Mouse (Mus musculus) WW6 (cell line): Measurements from ENCODE around the gene Cstad.

ENCODE experiments used
- DNase-seq: peaks from one replicate; pipeline ENCODE4 v3.0.0-alpha.2; 2013; ENCODE audit warnings: low read depth, low spot score

Cstad gene

DNA sequence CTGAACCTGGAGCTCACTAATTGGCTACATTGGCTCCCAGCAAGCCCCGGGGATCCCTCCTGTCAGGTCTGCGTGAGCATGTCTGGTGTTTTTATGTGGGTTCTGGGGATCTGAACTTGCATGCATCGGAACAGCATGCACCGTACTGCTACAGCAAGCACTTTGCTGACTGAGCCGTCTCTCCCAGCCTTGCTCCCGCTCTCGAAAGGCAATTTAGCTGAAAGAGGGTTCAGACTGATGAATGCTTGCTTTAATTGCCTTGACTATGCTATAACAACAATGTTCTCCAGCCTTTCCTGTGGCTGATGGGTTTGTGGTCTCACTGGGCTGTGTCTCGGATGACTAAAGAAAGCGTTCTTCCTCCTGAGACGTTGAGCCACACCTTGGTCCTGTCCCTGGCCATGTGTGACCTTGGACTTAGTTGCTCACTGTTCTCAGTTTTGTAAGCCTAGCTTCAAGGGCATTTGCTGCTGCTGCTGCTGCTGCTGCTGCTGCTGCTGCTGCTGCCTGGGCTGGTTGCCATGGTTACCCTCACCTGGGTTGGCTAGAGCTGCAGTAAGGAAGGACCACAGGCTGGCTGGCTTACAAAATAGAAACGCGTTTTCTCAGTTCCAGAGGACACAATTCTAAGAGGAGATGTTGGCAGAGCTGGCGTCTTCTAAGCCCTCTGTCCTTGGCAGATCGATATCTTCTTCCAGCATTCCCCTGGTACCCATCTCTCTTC lies 34.4 kb downstream of the Cstad start:
- no peak for DNase-seq

DNA sequence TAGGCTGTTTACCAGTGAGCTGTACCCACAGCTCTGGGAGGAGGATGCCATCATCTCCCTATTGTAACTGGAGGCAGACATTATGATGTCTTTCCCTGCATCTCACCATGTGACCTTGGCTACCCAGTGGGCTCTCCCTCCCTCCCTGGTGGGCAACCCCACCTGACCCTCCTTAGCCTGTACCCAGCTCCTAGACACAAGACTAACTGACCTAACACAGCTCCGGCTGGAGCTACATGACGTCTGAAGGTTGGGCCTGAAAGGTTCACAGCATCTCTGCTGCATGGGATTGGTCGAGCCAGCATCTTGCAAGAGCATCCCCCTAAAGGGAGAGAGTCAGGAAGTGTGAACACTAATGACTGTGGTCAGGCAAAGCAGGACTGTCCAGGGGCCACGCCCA lies 35.0 kb downstream of the Cstad start:
- no peak for DNase-seq

DNA sequence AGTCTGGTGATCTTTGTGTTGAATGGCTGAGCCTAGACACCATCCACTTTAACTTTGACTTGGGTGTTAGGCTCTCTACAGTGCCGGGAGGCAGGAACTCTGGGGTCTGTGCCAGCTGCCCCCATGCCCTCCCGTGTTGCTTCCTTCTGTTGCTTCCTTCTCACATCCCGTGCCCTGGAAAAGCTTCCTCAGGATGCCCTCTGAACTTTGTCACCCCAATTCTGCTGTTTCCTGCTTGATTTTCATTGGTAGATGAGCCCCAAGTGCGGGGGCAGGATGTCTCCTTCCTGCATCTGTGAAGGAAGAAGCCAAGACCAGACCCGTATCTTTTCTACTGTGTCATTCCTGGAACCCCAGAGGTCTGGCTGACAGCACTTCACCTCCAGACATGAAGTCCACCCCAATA lies 41.4 kb downstream of the Cstad start:
- no peak for DNase-seq

DNA sequence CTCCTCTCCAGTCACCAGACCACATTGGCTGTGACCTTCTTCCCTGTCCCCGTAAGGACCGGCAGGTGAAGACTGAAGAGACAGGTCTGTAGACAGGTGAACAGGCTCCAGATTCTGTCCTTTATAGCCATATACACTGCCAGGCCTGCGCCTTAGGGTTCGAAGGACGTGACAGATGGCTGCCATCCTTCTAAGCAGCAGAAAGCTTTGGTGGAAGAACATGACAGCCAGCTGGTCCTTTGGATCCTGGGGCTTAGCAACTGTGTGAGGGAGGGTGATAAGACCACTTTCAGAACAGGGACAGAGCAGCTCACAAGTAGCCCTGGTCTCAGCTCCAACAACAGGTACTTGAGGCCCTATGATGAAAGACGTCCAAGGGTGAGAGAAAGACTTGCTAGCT lies 43.2 kb downstream of the Cstad start:
- no peak for DNase-seq

DNA sequence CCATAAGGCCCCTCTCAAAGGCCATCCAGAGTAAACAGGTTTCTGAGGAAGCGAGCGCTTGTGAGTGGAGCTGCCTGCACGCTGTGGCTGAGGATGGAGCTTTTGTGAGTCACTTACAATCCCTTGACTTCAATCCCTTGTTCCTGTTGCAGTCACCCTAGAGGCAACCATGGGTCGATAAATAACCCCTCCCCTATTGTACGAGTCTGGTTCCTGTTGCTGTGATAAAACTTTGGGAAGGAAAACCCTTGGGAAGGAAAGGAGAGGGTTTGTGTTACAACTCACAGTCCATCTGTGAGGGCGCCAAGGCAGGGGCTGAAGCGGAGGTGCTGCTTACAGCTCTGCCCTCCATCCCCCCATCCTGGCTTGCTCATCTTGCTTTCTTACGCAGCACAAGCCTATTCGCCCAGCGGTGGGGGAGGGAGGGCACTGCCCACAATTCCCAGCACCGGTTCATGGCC lies 45.2 kb downstream of the Cstad start:
- DNase-seq, result no peak

DNA sequence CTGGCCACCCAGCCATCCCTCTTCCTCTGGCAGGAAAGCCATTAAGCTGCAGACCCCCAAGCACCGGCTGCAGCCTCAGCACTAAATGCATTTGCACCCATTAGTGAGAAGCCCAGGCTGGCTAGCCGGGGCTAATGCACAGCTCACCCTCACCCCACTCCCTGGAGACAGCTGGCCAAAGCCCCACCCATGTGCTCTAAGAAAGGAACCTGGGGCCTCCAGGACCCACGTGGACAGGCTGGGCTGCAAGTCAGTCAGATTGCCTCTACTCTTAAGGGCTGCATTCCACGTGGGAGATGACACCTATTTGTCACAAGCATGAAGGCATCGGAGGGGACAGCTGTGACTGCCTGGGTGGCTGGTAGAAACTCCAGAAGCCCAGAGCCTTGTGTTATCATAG lies 48.0 kb downstream of the Cstad start:
- DNase-seq, result no peak

DNA sequence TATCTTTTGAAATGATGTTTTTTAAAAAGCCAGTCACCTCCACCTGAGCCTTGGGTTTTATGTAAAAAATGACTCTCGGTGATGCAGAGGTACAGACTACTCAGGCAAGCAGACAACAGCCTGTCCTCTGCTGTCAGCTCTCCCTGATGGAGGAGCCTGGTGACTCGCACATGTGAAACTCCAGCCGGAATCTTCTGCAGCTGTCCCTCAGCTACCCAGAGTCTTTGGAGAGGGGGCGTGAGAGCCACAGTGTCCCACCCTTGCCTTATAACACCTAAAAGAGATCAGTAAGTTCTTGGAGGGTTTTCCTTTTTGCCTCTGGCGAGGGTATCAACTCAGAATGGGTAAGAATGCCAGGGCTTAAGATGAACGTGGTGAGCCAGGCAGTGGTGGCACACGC lies 48.6 kb downstream of the Cstad start:
- no peak for DNase-seq

DNA sequence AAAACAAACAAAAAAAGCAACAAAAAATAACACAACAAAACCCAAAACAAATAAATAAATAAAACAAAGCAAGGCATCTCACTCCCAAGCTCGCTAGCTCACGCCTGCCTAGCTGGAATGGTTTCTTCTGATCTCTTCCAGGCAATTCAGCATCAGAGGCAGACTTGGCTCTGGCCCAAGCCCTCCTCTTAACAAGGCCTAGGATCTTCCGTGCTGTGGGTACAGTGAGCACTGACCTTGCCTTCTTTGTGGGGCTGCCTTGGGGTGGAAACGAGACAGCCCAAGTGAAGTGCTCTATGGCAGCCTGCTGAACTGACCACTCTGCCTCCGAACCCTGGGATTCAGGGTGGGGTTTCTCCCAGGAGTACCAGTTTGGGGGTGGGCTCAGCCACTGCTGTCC lies 52.0 kb downstream of the Cstad start:
- DNase-seq, result no peak

DNA sequence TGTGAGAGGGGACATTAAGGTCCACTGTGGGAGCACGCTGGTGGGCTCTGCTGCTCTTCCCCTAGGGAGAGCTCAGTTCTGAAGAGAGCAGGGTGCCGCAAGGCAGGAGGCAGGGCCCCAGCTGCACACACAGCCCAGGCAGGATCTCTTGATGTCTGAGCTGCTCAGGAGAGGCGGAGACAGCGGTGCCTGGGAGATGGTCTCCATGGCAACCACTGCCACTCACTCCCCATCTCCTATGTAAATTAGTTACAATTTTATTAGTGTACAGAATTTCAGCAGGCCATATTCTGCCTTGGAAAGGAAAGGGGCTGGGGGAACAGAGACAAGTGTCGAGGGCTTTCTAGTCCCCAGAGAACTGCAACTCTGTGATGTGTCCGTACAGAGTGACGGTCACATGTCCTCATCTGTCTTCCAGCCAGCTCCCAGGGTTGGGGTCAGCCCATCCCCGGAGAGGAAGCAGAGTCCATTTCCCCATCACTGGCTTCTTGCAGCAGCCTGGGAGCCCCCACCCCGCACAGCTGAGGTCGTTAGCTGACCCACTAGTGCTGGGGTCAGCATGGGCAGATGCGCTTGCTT lies 52.6 kb downstream of the Cstad start:
- no peak for DNase-seq

DNA sequence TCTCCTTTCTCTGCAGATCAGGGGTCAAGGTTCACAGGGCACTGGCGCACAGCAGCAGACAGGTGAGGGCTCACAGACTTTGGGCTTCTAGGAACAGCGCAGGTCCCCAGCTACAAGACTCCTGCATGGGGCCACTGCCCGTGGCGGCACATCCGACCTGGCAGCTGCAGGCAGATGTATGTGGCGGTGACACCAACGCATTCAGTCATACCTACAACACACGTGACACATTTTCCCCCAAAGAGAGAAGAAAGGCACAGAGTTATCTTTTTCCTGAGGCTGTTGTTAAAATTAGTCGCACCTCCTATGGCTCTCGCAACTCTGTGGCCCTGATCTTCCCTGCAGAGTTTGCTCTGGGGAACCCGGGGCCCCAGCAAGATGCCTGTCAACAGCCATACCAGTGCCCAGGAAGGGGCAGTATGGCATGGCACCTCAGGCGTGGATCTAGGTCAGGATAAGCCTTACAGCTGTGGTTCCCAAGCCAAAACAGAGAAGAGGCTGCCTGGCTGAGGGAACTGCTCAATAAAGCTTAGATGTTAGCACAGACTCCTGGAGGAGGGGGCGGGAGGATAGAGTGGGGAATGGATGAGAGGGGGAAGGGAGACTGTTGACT lies 53.1 kb downstream of the Cstad start:
- no peak for DNase-seq

DNA sequence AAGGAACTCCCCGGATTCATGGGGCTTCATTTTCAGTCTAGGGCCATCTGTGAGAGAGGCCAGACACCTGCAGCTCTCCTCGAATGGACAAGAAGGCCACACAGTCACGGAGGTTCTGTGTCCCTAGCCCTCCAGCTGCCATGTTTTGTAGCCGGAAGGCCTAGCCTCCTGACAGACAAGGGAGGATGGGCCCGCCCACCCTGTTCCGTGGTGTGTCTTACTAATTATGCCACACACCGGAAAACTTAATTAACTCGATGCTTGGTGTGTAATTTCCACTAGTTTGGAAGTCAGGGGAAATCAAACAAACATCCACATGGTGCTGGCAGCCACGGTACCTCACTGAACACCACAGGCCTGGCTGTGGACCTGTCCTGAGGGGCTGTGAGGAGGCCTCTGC lies 55.4 kb downstream of the Cstad start:
- DNase-seq, result no peak

DNA sequence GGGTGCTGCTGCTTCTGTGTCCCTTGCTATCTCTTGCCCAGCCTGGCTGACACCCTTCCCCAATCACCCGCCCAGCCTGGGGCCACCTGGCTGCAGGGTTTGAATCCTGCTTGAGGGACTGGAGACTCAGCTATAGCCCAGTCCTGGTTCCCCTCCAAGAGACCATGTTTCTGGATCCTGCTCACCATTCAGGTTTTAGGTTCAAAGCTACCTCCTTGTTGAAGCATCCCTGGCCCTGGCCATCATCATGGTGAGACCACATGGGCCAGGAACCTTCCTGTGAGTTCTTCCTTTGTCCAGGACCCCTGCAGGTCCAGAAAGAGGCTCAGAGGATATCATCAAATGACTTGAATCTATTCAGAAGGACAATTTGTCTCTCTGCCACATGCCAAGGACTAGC lies 57.0 kb downstream of the Cstad start:
- DNase-seq, result no peak

DNA sequence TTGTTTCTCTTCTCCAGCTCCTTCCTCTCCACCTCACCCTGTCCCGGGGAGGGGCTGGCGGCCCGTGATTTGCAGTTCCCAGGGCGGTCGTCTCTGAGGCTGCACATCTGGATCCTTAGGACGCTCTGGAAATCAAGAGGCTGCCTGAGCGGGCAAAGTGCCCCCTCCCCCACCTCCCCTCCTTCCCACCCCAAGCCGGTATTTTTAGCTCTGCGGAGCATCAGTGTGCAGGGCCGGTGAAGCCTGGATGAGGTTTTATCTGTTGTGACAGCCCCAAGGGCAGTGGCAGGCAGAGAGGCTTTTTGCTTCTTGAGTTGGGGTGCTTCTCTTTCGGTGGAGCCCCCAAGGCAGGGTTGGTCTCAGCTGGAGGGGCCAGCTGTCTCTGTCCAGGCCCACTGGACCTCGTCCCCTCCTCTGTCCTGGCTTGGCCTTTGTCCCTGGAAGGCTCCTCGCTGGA lies 57.8 kb downstream of the Cstad start:
- no peak for DNase-seq

DNA sequence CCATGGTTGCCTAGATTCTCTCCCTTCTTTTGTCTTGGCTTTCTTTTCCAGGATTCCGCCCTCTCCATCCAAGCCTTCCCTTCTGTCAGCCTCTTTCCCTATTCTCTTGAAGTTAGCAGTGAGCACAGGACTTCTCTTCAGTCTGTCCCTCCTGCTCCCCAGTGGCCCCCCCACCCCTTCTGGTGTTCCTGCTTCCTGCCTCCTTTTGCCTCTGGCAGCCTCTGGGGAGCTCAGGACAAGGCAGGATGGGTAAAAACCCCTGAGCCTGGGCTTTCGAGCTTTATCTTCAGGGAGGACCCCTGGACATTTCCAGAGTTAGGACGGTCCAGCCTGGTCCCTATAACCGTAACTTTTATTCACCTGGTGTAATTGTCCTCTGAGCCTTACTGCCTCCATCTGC lies 58.2 kb downstream of the Cstad start:
- DNase-seq, result no peak

DNA sequence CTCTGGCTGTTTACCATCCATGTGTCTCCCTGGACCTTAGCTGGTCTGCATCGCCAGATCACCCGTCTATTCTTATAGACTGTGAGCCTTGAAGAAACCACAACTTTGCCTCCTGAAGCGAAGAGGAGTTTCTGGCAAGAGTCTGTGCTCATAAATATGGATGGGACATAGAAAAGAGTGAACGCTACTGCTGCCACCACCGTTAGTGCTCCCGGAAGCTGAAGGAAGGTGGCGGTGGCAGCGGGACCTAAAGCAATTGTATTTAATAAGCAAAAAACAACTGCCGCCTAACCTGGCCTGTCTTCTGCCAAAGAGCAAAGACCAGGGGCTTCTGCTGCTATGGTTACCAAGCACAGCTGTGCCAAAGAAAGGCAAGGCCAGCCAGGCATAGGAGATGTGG lies 59.3 kb downstream of the Cstad start:
- no peak for DNase-seq

DNA sequence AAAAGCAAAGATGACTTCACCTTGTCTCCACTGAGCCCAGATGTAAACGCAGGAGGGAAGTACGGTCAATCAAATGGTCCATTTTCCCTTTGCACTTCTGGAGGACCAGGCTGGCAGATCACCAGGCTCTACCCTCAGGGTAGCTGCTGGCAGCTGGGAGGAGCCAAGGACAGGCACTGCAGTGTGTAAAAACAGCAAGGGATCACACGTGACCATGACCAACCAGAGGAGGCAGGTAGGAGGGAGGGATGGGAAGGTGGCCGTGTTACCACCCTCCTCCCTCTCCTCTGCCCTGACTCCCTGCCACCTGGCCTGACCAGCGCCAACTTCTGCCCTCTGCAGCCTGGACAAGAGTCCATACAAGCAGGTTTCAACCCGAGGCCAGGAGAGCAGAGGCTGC lies 59.7 kb downstream of the Cstad start:
- no peak for DNase-seq

DNA sequence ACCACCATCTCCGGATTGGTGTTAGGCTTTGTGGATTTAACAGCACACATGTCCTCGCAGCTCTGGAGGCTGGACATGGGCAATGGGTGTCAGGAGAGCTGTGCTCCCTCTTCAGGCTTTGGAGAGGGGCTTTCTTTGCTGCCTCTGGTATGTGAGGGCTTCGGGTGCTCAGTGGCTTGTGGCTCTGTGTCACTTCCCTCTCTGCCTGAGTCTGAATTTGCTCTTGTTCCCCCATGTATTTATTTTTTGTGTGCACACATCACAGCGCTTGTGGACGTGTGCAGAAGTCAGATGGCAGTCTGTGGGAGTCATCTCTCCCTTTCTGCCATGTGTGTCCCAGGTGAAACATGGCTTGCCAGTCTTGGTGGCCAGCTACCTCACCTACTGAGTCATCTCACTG lies 60.9 kb downstream of the Cstad start:
- DNase-seq, result no peak

DNA sequence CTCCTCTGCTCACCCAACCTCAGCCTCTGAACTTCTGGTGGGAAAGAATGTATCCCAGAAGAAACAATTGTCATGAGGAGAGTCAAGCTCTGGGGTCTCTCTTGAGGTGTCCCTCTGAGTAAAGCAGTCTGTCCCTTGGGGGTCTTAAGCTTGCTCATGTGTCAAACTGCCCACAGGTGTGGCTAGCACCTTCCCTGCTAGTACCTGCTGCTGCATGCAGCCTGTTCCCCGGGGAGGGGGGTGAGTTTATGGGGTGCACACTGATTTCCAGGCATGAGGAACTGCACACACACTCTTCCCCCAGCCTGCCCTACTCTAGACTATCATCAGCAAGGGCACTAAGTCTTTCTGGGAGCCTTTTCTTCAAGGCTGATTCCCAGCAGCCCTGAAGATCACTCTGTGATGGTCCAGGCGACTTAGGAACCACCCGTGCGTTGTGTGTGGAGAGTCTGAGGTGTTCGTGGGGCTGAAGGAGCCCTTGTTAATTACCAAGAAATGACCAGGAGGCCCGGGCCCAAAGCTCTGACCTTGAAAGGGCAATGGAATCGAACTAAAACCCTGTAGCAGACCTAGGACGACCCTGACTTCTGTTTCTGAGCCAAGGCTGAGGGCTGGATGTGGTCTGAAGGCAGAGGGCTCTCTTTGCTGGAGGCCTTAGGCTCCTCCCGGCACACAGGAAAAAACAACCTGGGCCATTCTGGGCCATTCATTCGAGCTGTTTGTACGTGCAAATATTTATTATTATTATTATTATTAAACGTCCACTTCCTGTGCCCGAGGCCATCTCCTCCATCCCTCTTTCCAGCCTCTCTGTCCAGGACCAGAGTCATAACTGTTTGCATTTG lies 62.1 kb downstream of the Cstad start:
- no peak for DNase-seq

DNA sequence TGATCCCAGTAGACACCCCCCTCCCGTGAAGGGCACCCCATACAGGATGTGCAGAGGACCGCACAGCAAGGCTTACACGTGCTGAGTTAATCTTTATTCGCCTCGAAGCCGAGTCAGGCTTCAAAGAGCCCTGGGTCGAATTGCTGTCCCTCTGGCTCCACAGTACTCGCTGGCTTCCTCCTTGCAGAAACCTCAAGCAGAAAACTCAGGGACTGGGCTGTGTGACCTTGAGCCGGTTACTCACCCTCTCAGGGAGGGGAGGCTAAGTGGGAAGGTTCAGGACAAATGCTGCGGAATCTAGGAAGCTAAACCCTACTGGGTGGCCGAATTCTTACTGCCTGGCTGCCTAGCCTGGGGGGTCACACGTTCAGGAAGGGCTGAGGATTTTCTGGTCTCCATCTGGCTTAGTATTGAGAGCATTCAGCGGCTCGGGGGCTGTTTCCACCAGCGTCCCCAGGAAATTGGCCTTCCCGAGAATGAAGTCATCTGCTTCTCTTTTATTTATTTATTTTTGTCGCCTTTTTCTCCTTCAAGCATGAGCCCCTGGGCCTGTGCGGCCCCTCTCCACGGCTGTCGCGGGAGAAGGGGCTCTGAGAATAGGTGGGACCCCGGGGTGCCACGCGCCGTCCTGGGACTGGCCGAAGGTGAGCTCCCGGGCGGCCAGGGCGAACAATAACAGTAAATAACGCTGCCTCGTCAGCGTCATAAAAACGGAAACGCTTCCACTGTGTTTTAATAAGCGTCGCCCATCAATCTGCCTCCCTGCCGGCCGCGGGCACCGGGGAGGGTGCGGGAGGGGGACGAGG lies 63.0 kb downstream of the Cstad start:
- no peak for DNase-seq

DNA sequence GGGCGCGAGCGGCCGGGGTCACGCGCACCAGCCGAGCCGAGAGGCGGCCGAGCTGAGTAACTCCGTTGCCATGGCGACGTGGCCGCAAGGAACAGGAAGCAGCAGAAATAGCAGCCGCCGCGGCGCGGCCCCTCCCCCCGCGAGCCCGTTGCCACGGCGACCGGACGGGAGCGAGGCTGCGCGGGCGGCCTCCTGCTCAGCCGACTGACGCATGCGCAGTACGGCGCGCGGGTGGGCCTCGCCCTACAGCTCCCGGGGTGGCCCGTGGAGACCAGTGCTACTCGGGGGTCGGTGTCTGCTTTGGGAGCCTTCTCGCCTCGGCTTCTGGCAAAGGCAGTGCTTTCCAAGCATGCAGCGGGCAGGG lies 63.6 kb downstream of the Cstad start:
- DNase-seq, result peak; percentile 89
